Mouse (Mus musculus) left cerebral cortex, postnatal 14 days (tissue): ENCODE results near the gene Tcaf2. TPM values are rescaled to one million over a fixed set of nuclear protein-coding genes. Genes with fewer than 3 reads are reported as not detected.
A peak's percentile ranks its signal among the peaks of the same experiment; 100 is the strongest.

Experiments
- DNase-seq, 2 experiments: peaks; one replicate each; pipeline ENCODE4 v3.0.0; 2021 to 2022; ENCODE audit warnings: low spot score in 2 of 2, mixed read lengths in 1 of 2
- intact Hi-C: fragments of 180-260 bp; cut with DNase I; formaldehyde crosslinking; loops from one replicate; pipeline ENCODE4 v1.15.1; 2025
- long read RNA-seq, 2 experiments: library from polyadenylated mRNA; stranded (forward); transcript quantifications; one replicate each; pipeline ENCODE4 v2.0.0; 2021
- total RNA-seq, 2 experiments: library from RNA; stranded (reverse); gene quantifications; 2 replicates each; pipeline ENCODE4 v1.2.3; 2021

Gene Tcaf2
- 1 to 10 TPM in 1 of 2 experiments, under 1 TPM in 1; 0.63 to 1.0 TPM for total RNA-seq
- long read RNA-seq, experiment 1, result 0 reads
- long read RNA-seq, experiment 2, result 0 reads

DNA sequence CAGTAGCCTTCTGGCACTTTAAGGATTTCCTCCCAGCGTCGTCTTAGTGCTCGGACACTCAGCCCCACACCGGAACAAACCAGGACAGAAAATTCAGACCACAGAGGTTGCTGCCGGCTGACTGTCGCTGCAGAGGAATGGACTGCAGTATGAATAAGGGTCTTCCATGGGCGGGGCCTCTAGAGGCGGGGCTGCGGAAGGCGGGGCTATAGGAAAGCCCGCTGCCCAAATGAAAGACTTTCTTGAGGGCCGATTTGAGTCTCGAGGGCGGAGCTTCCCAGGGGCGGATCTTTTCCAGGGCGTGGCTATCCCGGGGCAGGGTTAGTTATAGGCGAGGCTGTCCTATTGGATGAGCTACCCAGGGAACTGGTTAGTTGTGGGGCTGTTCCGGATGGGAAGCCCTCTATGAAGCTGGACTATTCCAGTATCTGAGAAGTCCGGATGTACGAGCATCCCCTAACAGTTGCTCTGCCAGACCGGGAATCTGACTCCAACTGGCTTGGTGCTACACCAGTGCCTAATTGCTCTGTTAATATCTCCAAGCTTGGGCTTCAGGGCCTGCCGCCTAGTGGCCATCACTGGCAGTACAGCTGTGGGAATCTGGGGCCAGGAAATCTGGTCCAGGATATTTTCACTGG is at the start of gene Tcaf2:
Gene Tcaf2, minus strand, starts transcription at position 343 of the 638 bp plus-strand sequence.
- DNase-seq, result peak; percentile 51 to 64
- intact Hi-C loops, result no loop called here

DNA sequence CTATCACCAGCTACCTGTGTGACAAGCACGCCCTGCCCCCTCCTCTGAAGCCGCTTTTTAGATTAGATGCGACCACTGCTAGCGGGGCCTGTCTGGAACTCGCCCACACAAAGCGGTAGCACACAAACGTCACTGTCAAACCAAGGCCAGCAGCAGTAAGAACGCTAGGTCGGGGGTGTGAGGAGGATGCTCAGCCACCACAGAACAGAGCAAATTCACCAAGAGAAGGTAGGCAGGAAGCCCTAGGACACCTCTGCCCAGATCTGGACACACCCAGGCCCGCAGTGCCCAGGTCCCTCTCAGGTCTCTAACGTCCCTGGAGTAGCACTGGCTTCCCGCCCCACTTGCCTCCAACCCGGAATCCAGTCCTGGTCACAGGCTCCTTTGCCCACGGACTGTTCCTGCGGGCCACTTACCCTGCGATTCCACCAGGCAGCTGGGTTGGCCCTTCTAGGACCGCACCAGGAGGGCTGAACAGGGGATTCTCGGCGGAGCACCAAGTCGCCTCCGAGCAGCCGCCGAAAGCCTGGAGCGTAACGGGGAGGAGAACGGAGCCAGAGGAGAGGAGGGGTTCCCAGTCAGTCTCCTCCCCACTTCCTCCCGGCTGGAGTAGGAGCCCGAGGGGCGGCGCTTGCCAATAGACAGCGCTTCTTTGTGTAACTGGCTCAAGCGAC is 47.6 kb upstream of the Tcaf2 start:
- intact Hi-C loops, result no loop called here
- peak; percentile 86 to 89 for DNase-seq

DNA sequence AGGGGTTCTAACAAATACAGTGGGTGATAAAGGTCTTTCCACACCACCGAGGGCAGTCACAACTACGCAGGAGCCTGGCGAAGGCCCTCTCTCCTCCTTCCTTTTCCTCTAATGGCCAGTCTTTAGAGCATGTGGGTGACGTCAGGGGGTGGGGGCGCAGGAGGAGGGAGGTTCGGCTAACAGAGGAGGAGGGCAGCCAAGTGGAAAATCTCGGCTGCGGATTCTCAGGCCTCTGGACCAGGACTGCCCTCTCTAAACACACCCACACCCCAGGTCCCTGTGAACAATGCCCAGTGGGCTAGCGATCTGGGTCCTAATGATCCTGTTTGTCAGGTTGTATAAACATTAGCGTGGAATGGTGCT is 47.1 kb upstream of the Tcaf2 start:
- intact Hi-C loops, result no loop called here

DNA sequence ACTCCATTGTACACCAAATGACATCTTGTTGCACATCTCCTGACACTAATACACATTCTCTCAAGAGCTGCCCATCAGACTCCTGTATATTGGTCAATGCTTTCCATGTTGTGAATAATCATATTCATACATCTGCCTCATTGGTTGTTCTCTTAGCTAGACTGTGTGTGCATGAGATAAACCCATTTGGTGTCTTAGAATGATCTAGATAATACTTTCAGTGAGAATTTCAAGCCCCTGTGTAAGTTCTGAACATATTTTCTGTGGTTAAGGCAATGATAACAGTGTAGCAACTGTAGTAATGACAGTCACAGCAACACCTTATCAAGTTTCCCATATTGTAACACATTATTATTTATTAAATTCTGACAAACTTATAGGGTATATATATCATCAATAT is 44.7 kb upstream of the Tcaf2 start:
- DNase-seq, result no peak
- intact Hi-C loops, result no loop called here

More for the DNA sequence above, 47.1 kb upstream of the Tcaf2 start:
- DNase-seq, result peak; percentile 74 to 78

DNA sequence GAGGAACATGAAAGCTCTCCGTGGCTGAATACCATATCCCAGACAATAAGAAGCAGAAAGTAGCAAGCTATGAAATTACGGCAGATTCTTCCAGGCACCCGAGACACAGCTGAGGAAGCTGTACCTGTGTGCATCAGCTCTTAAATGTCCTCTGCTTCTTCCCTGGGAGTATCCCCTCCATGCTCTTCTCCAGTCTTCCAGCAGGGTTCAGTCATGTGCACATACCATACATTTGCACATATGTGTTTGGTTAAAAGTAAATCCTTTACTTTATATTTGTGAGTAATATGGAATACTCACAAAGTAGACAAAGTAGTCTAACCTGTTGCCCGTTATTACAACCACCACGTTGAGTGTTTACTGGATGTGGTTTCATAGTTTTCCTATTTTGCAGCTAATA is 42.9 kb upstream of the Tcaf2 start:
- no peak for DNase-seq
- intact Hi-C loops, result no loop called here

DNA sequence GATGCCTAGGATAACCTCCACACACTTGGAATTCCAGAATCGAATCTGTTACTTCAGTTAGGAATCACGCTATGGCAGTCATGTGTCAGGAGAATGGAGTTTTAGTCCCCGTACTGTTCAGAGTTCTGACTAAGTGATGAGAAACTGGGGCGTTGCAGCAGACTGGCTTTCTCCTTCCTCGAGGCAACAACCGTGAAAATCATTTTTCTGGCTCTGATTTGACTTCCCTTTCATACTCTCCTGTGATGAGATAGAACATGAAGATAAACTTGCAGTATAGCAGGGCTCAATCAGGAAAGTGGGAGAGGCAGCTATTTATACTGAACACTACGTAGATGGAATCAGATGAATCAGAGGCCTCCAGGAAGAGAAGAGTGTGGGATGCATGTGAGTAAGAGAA is 35.0 kb upstream of the Tcaf2 start:
- DNase-seq, result peak; percentile 25 to 33
- intact Hi-C loops, result no loop called here

DNA sequence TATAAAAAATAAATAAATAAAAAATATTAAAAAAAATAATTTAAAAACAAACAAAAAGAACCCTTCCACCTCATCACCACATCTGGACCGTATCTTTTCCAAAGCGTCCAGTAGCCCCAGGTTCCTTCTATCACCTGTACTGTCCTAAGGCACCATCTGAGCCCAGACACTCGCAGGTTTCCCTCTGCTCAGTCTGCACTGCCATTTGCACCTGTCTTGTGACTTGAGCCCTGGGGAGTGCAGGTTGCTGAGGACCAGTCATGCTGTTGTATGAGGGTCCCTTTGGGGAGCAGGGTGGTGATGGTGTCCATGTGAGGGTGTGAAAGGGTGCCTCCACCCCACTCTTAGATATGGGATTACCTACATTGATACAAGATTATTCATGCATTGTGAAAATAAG is 31.0 kb upstream of the Tcaf2 start:
- intact Hi-C loops, result no loop called here
- DNase-seq, result no peak

DNA sequence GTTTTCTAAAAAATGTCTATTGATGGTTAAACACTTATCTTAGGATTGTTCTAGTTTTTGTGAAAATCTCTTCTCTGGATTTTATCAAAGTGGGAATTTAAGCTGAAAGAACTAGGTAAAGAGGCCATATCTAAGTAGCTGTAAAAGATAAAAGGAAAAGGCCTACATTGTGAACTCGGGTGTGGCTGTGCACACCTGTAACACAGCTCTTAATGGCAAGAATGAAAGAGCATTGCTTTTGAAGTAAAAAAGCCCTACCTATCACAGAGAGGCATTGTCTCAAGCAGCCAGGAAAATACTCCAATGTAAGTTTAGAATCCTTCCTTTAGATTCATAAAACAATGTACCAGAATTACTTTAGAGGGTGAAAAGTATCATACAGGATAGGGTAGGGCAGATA is 26.7 kb upstream of the Tcaf2 start:
- no peak for DNase-seq
- intact Hi-C loops, result no loop called here

DNA sequence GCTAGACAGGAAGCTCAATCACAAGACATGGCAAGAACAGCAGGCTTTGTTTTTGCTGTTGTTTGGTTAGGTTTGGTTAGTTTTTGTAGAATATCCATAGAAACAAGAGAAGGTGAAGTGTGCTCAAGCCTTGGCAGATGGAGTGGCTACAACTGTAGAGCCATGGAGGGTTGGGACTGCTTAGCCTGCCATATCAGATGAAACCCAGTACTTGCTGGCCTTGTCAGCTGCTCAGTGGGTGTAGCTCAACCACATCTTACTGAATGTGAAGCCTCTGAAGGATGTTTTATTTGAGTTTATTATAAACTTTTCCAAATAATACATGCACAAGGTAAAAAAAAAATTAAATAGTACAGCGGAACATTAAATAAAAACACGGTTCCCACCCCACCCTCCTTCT is 22.7 kb upstream of the Tcaf2 start:
- intact Hi-C loops, result no loop called here
- DNase-seq, result no peak

DNA sequence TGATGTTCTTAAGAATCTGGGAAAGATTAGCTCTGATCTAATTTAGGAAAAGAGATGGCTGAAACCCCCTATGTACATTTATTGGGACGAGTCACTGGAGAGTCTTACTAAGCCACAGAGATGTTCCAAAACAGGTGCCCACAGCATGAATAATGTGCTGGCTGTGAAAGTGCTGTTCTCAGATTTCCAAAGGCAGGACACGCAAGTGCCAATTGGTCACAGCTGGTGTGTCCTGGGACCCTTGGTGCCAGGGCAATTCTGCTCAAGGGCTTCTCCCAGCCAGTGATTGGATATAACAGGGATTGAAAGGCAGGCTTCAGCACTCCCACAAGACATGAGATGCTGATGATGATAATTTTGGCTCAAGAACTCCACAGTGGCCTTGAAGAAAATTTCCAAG is 16.7 kb upstream of the Tcaf2 start:
- DNase-seq, result no peak
- intact Hi-C loops, result no loop called here

DNA sequence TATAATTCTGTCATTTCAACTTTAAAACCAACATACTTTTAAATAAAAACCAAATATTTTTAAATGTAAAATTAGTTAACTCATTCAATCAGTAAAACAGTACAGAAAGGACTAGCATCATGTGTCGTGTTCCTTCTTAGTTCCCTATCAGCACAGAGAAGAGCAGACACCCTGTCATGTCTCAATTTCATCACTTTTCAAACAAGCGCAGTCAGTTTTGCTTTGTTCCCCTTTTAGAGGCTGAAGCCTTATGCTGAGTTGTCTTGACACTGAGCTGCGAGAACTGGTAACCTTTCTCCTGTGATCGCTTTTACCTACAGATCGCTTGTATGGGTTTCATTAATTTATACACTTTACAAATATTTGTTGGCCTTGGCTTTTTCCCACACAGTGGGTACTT is 10.7 kb downstream of the Tcaf2 start:
- intact Hi-C loops, result no loop called here
- no peak for DNase-seq

DNA sequence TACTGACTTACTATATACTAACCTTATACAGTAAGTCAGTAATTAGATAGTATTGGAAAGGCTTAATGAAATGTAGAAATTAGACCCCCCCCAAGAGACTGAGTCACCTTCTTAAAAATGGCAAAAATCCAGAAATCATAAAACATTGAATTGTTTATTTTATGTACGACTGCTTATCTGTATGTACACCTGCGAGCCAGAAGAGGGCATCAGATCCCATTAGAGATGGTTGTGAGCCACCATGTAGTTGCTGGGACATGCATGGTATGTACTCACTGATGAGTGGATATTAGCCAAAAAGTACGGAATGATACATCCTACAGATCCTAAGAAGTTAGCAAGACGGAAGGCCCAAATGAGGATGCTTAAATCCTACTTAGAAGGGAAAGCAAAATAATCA is 13.7 kb downstream of the Tcaf2 start:
- intact Hi-C loops, result no loop called here
- no peak for DNase-seq

DNA sequence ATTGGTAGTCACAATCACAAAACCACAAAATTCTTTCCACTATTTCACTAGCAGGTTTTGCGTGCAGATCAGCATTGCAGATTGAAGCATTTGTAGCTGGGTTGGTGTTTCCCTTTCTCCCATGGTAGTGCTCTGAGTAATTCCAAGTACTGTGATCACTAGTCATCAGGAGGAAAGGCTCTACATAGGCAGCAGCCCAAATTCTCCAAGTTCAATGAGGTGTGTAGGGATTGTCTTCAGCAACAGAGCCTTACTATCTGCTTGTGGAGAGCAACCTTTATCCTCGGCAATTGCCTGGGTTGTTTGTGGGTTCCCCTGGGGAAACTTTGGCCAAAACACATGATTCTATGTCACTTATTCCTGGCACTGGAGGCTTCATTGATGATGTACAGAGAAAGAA is 28.1 kb downstream of the Tcaf2 start:
- no peak for DNase-seq
- intact Hi-C loops, result loop anchor here (10.0 kb wide), 1 partner anchor 248 kb away; no protein-coding TSS in a partner anchor

DNA sequence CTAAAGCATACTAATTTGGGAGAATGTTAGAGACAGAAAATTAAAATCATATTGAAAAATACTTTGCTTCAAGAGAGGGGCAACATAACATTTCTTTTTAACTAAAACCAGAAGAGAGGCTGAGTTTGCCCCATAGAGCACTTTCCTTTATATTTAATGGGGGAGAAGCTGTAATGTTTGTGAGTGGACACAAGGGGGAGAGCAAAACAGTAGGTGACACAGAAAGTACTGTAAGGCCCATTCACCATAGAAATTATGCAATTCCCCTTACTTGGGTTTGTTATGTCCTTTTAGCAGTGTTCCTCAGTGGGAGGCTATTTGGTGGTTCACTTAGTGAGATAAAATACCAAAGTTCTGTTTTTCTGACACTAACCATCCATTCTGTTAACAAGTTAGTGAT is 32.8 kb downstream of the Tcaf2 start:
- peak in 1 of 2 experiments; percentile 2 for DNase-seq
- intact Hi-C loops, result loop anchor here (10.0 kb wide), 1 partner anchor 253 kb away; no protein-coding TSS in a partner anchor

DNA sequence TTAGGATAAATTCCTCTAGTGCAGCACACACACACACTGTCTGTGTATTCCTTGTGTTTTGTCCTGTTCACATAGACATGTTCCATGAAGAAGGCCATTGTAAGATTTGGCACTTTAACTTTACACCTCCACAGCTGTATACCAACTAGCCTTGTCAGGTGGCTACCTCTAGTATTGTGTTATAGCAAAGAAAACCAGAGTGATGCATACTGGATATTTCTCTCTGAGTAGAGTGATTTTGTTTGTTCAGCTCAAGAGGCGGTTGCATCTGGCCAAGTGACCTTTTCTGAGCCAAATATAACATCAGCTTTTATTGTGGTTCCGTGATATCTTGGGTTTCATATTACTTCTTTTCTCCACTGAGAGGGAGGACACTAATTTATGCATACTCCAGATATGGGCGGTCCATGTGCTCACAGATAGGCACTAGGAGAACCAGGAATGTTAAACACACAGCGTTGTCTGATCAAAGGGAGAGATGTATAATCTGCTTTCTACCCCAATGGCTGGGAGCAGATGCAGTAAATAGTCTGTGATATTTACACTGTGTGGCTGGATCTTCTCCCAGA is 34.0 kb downstream of the Tcaf2 start:
- DNase-seq, result no peak
- intact Hi-C loops, result loop anchor here (10.0 kb wide), 1 partner anchor 254 kb away; no protein-coding TSS in a partner anchor

DNA sequence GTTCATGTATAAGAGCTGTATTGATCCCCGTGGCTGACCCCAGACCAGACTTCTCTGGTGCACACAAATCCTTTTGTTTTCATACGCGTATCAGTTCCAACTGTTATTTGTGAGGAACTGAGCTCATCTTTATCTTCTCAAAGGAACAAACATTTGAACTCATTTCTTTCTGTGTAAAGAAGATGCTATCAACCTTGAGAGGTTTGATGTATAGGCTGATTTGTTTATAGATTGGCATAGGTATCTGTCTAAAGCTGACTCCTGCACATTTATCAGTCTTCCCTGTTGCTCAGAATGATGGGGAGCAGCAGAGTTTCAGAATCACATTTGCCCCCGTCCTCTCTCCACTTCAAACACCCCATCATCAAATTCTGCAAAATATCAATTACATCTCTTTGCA is 47.5 kb downstream of the Tcaf2 start, which contains the start of gene Tcaf3:
Gene Tcaf3, minus strand, starts transcription at position 101 of the 400 bp plus-strand sequence.
- intact Hi-C loops, result no loop called here
- no peak for DNase-seq

DNA sequence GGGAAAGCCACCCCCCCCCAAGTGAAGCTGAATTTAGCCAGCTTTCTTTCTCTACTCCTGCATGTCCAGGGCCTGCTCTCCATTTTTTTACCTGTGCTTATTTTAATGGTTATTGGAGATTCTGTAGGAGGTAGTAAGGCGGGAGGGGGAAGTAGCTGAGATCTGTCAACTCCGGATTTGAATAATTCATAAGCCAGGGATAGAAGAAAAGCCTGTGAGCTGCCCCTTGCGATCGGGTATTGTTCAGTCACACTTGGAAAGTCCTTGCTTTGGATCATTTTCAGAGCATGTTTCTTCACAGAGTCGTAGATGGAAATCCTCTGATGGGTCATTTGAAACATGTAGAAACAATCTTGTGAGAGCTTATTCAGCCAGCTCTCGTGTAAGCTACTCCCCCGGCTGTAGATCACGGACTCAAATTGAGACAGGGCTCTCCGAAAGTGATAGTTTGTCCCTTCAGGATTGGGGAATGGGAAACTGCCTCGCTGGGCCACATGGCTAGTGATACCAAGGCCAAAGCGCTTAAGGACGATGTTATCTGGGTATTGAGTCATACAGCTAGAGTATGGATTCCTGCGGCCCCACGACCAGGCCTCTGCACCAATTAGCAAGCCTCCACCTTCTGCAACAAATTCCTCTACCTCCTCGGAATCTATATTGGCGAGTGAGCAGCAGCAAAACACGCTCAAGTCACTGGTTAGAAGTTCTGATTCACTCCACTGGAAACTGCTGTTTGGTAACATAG is 51.7 kb downstream of the Tcaf2 start:
- intact Hi-C loops, result no loop called here
- DNase-seq, result no peak

DNA sequence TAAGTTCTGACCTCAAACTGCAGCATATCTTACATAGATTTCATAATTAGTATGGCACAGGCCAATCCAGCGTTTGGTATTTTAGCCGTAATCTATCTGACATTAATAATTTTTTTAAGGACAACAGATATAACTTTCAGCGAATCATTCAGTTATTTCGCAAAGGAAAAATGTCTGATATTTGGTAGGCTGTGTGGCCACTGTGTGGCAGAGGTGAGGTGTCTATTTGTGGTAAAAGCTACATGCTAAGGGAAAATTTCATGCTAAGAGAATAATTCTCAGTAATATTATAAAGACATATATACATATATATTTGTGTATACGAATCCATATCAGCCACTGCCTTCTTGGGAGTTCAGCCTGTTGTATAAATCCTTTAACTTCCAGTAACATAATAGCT is 58.5 kb downstream of the Tcaf2 start:
- intact Hi-C loops, result loop anchor here (10.0 kb wide), 1 partner anchor 262 kb away; the partner anchor contains the start of gene Fam131b
- no peak for DNase-seq

DNA sequence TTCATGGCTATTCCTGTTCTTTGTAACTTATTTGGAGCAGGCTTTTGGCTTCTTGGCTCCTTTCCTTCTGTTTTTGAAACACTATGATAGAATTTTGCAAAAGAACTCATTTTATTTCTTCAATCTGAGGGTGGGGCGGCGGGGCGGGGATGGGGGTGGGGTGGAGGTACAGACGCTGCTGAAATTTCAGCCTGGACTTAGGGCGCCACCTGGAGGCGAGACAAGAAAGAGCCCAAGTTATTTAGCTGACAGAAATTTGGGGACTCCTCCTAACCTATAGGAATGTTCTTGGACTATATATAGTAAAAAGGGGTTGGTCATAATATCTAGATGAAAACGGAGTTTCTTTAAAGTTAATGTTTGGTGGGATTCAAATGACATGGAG is 61.6 kb downstream of the Tcaf2 start:
- intact Hi-C loops, result loop anchor here (2.0 to 10.0 kb wide), 3 partner anchors 259 to 821 kb away; partner anchors contain the start of gene Fam131b
- peak; percentile 34 to 77 for DNase-seq
